Mouse (Mus musculus) gastrocnemius, adult 2 months (tissue): ENCODE results near the gene Ppox. TPM values are rescaled to one million over a fixed set of nuclear protein-coding genes. Genes with fewer than 3 reads are reported as not detected.

Source experiments
- DNase-seq: peaks from one replicate; pipeline ENCODE4 v3.0.0; 2022
- H3K27ac ChIP-seq: fragments of 200-600 bp; 2 replicates; pipeline ENCODE4 v1.8.1; 2022; ENCODE audit warnings: mild to moderate bottlenecking
- H3K4me3 ChIP-seq: fragments of 200-600 bp; 2 replicates; pipeline ENCODE4 v1.8.1; 2022; ENCODE audit warnings: mild to moderate bottlenecking, moderate library complexity
- CTCF ChIP-seq: fragments of 200-600 bp; IDR thresholded peaks from 2 replicates; pipeline ENCODE4 v1.8.1; 2022; ENCODE audit warnings: antibody characterized with exemption, mild to moderate bottlenecking, moderate library complexity
- intact Hi-C: fragments of 180-260 bp; cut with DNase I; formaldehyde crosslinking; loops from one replicate; pipeline ENCODE4 v1.15.1; 2025
- total RNA-seq, 2 experiments: library from RNA; stranded (reverse); gene quantifications; 2 replicates each; pipeline ENCODE4 v1.2.3; 2021

The Ppox gene
- total RNA-seq, 2 experiments from 2014 or later, result 7.9 to 8.6 TPM

DNA sequence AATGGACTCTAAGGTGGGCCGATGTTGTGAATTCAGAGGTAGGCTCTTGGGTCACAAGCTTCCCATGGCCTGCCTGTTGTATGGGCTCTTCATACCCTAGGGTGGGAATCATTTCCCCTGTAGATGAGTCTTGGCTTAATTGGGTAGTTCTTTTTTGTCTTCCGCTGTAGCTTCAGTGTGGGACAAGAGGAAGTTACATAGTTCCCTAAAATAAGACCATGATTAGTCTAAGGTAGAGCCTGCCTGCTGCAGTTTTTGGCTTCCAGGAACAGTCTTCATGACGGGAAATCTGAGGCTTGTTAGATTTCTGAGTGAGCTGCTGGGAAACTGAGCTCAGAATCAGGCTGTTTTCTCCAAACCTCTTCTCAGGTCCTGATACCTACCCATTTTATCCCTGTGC, 8.9 kb downstream of the Ppox start:
- Histone ChIP-seq H3K27ac (peak overlapping the region; percentile 31; the same call in 1 of the 2 replicates), H3K4me3 (peak overlapping the region; percentile 17; the same call in 1 of the 2 replicates)
- intact Hi-C loops, result no loop called here

DNA sequence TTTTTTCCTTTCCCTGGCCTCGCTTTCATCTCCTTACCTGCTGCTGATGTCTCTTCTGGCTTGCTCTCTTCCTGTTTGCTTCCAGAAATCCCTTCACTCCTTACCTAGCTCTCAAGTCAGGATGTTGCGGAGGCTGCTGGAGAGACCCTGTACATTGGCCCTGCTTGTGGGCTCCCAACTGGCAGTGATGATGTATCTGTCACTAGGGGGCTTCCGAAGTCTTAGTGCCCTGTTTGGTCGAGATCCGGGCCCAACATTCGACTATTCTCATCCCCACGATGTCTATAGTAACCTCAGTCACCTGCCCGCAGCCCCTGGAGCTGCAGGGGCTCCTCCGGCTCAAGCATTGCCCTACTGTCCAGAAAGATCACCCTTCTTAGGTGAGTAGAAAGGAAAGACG, 9.4 kb downstream of the Ppox start:
- DNase-seq, result no peak
- Histone ChIP-seq H3K27ac (peak overlapping the region; percentile 31; the same call in 1 of the 2 replicates), H3K4me3 (peak overlapping the region; percentile 17; the same call in 1 of the 2 replicates)
- no peak for TF ChIP-seq CTCF
- intact Hi-C loops, result loop anchor here (2.0 kb wide), 1 partner anchor 15 kb away; the partner anchor contains the start of gene Usp21

More for the DNA sequence above, 8.9 kb downstream of the Ppox start:
- no peak for DNase-seq
- no peak for TF ChIP-seq CTCF

DNA sequence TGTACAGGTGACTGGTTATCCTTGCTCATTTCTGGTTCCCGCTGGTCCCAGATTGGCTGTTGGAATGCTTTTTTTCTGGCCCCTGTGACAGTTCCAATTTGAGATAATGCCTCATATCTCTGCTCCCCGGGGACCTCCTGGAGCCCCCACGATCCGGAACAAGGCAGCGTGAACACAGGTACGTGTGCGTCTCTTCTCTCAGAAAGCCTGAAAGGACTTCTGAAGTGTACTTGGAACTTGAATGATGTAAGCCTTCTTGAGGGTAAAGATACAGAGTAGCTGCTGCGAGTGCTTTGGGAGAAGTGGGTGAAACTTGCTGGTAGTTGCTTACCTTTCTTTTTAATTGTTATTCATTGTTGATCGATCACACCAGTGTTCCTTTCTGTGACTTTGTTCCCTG, 9.8 kb downstream of the Ppox start:
- intact Hi-C loops, result loop anchor here (2.0 kb wide), 1 partner anchor 16 kb away; the partner anchor contains the start of gene Usp21
- Histone ChIP-seq H3K4me3 (peak overlapping the region; percentile 83), H3K27ac (peak overlapping the region; percentile 92; the same call in 1 of the 2 replicates)
- DNase-seq, result no peak
- no peak for TF ChIP-seq CTCF

DNA sequence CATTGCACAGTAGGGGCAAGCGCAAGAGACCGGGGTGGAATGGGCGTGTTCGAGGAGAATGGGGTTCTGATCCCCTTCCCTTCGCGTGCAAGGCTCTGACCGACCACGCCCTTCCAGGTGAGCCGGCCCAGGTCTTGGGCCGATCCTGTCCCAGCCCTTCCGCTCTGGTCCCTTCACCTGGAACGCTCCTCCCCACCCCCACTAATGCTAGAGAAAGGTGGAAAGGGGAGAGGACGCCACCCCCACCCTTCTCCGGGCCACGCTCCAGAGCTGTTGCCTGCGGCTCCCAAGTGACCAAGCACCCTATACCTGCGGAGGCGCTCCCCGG, 10.4 kb downstream of the Ppox start:
- Histone ChIP-seq H3K4me3 (peak overlapping the region; percentile 83), H3K27ac (peak overlapping the region; percentile 92)
- intact Hi-C loops, result loop anchor here (2.0 kb wide), 1 partner anchor 16 kb away; the partner anchor contains the start of gene Usp21
- TF ChIP-seq CTCF, result no peak
- no peak for DNase-seq

DNA sequence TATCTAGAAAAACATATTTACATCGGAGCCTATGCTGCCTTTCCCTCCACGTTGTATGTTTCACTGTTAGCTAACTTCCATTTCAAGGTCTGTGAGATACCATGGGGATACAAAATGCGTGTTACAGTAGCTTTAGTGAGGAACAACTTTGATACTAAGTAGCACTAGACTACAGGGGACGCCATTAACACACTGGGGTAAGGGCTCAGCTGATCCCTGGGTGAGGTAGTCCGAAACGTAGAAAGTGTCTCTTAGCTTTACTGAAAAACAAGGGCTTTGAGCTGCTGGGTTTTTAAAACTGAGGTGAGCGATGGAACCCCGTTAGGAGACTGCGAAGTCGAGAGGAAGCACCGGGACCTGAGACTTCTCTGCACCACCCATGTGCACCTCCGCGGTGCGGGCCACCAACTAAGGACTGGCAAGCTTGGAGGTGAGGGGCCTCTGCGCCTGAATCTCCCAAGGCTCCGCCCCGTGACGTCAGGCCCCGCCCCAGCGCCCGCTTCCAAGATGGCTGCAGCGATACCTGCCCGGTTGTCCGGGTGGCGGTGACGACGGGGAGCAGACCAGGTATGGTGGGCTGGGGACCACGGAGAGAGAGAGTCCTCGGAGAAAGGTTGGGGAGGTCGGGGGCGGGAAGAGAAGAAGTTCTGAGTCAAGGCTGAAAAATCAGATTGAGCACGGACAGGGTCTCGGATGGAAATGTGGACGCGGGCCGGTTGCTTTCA, 11.0 kb downstream of the Ppox start, which contains the start of gene B4galt3:
B4galt3 (plus strand) TSS at position 481 of the 725 bp plus-strand sequence.
- peak; percentile 97 for DNase-seq
- H3K27ac ChIP-seq, result peak within 1 kb of the TSS; percentile 92
- TF ChIP-seq CTCF, result no peak
- intact Hi-C loops, result loop anchor here (2.0 kb wide), 1 partner anchor 17 kb away; the partner anchor contains the start of gene Usp21
- H3K4me3 ChIP-seq, result peak within 1 kb of the TSS; percentile 83

DNA sequence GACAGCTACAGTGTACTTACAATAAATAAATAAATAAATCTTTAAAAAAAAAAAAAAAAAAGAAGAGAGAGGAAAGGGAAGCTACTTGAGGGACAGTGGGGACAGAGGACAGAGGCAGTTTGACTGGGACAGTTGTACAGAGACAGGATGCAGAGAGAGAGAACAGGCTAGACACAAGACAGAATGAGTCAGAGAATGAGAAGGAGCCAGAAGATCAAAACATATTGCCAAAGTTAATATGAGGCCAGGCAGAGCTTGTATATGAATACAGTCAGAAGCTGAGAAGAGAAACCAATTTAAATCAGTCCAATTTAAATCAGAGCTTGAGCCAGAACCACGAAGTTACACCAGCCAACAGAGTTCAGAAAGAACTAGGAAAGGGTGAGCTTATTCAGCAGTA, 12.6 kb downstream of the Ppox start:
- DNase-seq, result no peak
- no peak overlapping the region for H3K4me3 ChIP-seq
- H3K27ac ChIP-seq, result peak overlapping the region; percentile 24
- no peak for TF ChIP-seq CTCF
- intact Hi-C loops, result no loop called here

DNA sequence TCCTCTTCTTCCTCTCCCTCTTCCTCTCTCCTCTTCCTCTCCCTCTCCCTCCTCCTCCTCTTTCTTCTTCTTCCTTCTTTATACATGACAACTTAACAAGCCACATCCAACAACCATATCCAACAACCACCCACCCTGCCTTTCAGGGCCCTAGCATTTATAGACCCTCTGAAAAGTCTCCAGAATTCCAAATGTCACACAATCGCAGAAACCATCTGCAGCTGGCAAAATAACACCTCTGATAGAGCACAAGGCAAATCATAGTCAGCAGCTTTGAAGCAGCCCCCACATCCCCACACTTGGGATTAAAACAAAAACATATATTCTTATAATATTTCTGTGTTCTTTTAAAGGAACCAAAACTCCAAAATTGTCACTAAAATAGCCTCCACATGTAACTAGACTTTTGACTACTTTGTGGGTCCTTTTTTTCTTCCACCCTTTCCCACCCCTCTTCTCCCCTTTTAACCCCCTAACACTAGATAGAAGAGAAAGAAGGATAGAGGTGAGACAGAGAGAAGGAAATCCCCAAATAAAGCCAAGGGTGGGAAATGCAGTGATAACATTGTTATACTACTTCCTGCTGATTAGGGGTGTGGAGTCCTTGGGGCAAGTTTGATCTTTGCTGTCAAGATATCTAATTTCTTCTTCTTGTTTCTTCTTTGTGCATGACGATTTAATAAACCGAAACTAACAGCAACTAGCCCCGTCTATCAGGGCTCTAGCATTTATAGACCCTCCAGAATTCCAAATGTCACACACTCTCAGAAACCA, 14.8 kb downstream of the Ppox start:
- H3K4me3 ChIP-seq, result no peak overlapping the region
- intact Hi-C loops, result no loop called here
- TF ChIP-seq CTCF, result no peak
- no peak for DNase-seq
- H3K27ac ChIP-seq, result no peak overlapping the region

DNA sequence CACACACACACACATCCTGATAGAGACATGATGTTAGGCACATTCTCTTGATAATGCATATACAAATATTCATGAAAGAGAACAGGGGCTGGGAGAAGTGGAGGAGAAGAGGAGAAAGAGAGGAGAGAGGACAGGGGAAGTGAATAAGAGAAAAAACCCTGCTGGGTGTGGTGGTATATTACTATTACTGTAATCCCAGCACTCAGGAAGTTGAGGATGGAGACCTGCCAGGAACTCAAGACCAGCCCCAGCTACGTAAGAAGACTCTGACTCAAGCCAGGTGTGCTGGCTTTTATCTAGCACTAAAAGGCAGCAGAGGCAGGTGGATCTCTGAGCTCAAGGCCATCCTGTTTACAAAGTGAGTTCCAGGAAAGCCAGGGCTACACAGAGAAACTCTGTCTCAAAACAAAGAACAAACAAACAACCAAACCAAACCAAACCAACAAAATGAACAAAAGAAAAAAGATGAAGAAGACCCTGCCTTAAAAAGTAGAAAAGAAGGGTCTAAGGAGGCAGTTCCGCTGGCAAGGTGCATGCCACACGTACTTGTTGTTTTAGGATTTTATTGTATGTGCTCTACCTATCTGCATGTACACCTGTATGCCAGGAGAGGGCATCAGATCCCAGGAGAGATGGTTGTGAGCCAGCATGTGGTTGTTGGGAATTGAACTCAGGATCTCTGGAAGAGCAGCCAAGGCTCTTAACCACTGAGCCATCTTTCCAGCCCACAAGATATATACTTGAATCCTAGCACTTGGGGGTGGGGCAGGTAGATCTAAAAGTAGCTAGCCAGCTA, 17.1 kb downstream of the Ppox start:
- H3K4me3 ChIP-seq, result no peak overlapping the region
- DNase-seq, result peak; percentile 18
- intact Hi-C loops, result loop anchor here (5.0 kb wide), 1 partner anchor 102 kb away; no protein-coding TSS in a partner anchor
- H3K27ac ChIP-seq, result peak overlapping the region; percentile 84
- no peak; the same call in 1 of the 2 replicates for TF ChIP-seq CTCF

DNA sequence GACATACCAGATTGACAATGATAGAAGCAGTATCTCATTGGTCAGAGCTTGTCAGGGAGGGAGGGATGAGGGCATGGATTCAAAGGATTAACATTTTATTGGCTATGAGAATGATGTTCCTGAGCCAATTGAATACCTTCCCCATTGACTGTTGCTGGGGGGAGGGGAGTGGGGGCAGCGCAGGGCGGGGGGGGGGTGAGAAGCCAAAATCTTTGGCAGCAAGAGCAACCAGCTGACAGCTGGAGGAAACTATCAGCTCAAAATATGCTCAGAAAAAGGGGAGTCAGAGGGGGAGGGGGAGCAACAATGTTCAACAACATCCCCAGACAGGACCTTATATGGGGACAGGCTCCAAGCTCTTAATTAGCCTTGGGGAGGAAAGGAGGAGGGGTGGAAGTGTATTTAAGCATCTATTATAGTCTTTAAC, 17.8 kb downstream of the Ppox start:
- intact Hi-C loops, result loop anchor here (5.0 kb wide), 1 partner anchor 101 kb away; no protein-coding TSS in a partner anchor
- DNase-seq, result peak; percentile 27
- H3K27ac ChIP-seq, result peak overlapping the region; percentile 84
- TF ChIP-seq CTCF, result no peak
- H3K4me3 ChIP-seq, result peak overlapping the region; percentile 57; the same call in 1 of the 2 replicates

DNA sequence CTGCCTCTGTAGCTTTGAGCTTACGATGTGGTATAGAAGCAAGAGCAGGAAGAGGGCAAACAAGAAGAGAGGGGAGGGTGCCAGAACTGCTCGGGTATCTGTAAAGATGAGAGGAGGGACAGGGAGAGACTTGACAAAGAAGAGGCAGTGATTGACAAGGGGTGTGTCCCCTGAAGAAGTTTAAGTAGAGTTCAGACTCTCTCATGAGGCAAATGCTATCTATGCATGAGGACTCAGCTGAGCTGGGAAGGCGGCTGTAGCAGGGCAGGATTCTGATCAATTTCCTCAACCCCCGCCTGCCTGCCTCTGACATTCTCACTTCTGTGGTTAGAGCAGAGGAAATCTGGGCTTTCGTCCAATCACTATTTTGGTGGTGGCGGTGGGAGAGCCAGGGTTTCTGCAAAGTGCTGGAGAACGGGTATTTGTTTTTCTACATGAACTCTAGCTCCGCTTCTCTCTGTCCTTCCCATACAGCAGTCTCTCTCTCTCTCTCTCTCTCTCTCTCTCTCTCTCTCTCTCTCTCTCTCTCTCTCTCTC, 18.3 kb downstream of the Ppox start:
- TF ChIP-seq CTCF, result no peak
- DNase-seq, result peak; percentile 69
- peak overlapping the region; percentile 57 for H3K4me3 ChIP-seq
- intact Hi-C loops, result loop anchor here (5.0 kb wide), 1 partner anchor 100 kb away; no protein-coding TSS in a partner anchor
- H3K27ac ChIP-seq, result peak overlapping the region; percentile 84

DNA sequence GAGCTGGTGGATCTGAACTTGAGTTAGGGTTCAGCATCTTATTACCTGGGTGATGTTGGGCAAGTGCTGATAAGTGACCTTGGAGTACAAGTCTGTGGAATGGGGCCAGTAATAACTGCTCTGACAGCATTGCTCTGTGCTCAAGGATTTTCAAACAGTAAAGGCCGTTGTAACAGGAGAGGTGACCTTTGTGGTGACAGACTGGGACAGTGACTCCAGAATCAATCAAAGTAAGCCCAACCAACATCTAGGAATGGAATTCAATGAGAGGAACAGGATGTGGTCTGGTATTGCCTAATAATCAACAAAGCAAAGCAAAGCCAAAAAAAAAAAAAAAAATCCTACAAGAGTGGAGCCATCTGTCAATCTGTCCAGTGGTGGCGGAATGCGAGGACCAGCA, 20.7 kb downstream of the Ppox start:
- Histone ChIP-seq H3K27ac (peak overlapping the region; percentile 71), H3K4me3 (no peak overlapping the region)
- intact Hi-C loops, result loop anchor here (5.0 kb wide), 1 partner anchor 98 kb away; no protein-coding TSS in a partner anchor
- TF ChIP-seq CTCF, result no peak
- DNase-seq, result no peak

DNA sequence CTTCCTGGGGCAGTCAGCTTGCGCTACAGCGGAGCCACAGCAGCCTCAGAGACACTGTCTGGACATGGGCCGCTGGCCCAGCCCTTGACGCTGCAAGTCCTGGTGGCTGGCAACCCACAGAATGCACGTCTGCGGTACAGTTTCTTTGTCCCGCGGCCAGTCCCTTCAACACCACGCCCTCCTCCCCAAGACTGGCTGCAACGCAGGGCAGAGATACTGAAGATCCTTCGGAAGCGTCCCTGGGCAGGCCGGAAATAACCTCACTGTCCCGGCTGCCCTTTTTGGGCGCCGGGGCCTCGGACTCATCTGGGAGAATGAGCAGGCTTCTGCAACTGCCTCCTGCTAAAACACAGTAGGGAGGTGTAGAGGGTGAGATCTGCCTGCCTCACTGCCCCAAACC, 22.1 kb downstream of the Ppox start:
- intact Hi-C loops, result no loop called here
- peak; percentile 42 for DNase-seq
- peak overlapping the region; percentile 71 for H3K27ac ChIP-seq
- TF ChIP-seq CTCF, result no peak
- H3K4me3 ChIP-seq, result peak overlapping the region; percentile 20
